Mouse (Mus musculus): ENCODE measurements around the gene Ugt2b37.
"Not testable (repeated sequence)": the region's sequence is repeated elsewhere in the genome, so short reads cannot be mapped to it uniquely, and the experiment has no call there.

DNA sequence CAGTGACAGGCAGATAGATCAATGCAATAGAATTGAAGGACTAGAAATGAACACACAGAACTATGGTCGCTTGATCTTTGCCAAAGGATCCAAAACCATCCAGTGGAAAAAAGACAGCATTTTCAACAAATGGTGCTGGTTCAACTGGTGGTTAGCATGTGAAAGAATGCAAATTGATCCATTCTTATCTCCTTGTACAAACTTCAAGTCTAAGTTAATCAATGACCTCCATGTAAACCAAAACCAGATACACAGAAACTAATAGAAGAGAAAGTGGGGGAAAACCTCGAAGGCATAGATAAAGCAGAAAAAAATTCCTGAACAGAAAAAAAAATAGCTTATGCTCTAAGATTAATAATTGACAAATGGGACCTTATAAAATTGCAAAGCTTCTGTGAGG, 58.2 kb downstream of the Ugt2b37 start:
- not testable (repeated sequence) for TF ChIP-seq CTCF (IDR thresholded peaks at IDR 0.05; ENCODE audit: borderline replicate concordance, extremely low read depth, insufficient read depth, insufficient read length); POLR2A (IDR thresholded peaks at IDR 0.05; ENCODE audit: borderline replicate concordance, extremely low read depth, insufficient read depth, insufficient read length, poor library complexity, severe bottlenecking)

Measured in brain, embryonic 14.5 days (tissue).